Mouse (Mus musculus) forebrain, embryonic 13.5 days (tissue): ENCODE measurements around the gene Ccdc141. TPM values are rescaled to one million over a fixed set of nuclear protein-coding genes. Genes with fewer than 3 reads are reported as not detected.

Experiments used
- ATAC-seq: fragments of 200-750 bp; cut with Nextera tagmentation; 2 replicates; pipeline ENCODE4 v1.8.0; 2017
- H3K27ac ChIP-seq: fragments of 300-500 bp; sonication (generic); 2 replicates; pipeline ENCODE4 v1.5.1; 2015; ENCODE audit warnings: inconsistent platforms, mild to moderate bottlenecking, moderate library complexity
- H3K27me3 ChIP-seq: fragments of 300-500 bp; sonication (generic); 2 replicates; pipeline ENCODE4 v1.6.1; 2015; ENCODE audit warnings: mild to moderate bottlenecking, inconsistent platforms
- H3K36me3 ChIP-seq: fragments of 300-500 bp; sonication (generic); 2 replicates; pipeline ENCODE4 v1.6.1; 2015; ENCODE audit warnings: mild to moderate bottlenecking, inconsistent platforms; ENCODE audit not compliant: poor library complexity, severe bottlenecking
- H3K4me1 ChIP-seq: fragments of 300-500 bp; sonication (generic); 2 replicates; pipeline ENCODE4 v1.6.1; 2015; ENCODE audit warnings: inconsistent platforms
- H3K4me2 ChIP-seq: fragments of 300-500 bp; sonication (generic); 2 replicates; pipeline ENCODE4 v1.6.1; 2015; ENCODE audit warnings: inconsistent platforms, mild to moderate bottlenecking, moderate library complexity
- H3K4me3 ChIP-seq: fragments of 300-500 bp; sonication (generic); 2 replicates; pipeline ENCODE4 v1.5.1; 2015; ENCODE audit warnings: mild to moderate bottlenecking, inconsistent platforms
- H3K9ac ChIP-seq: fragments of 300-500 bp; sonication (generic); 2 replicates; pipeline ENCODE4 v1.6.1; 2015; ENCODE audit warnings: mild to moderate bottlenecking, inconsistent platforms
- H3K9me3 ChIP-seq: fragments of 300-500 bp; sonication (generic); replicated peaks from 2 replicates; pipeline ENCODE4 v1.6.1; 2016; ENCODE audit warnings: inconsistent platforms
- WGBS: fragments of 180-500 bp; shearing (Covaris S2); methylation state at CpG from one replicate; pipeline ENCODE4 v1.1.7; 2015; 5-methylcytosine and 5-hydroxymethylcytosine counted together
- microRNA-seq: library from miRNA; unstranded; fragments of <30 nt; microRNA quantifications from one replicate; pipeline ENCODE4, GENCODE M21; 2016
- polyA plus RNA-seq: library from polyadenylated mRNA; unstranded; fragments of >200 nt; fragmentation: Nextera tagmentation; extraction: Ambion mirVana; gene quantifications from 2 replicates; pipeline ENCODE4 v1.2.1, GENCODE M21; 2015

The Ccdc141 gene
- polyA plus RNA-seq, 1 experiment from 2014 or later, result 3.6 TPM

DNA sequence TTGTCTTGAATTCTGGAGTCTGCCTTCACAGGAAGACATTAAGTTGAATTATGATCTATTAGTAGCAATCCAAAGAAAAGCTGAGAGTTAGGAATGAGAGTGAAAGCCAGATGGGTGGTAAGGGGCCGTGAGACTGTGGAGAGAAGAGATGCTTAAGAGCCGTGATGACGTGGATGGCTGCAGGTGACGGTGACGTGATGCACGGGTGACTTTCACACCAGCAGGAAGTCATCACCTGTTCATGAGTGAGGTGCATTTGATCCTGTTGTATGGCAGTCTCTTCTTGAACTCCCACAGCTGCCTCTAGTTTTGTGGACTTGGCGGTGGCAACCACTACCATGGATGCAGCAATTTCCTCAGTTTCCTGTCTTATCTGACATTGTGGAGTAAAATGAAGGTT is 204.9 kb downstream of the Ccdc141 start:
- Histone ChIP-seq H3K4me1 (no peaks in the 10 kb centered on the region), H3K27ac (no peak overlapping the region), H3K4me2 (no peak overlapping the region), H3K27me3 (no peaks in the 10 kb centered on the region), H3K36me3 (no peaks in the 10 kb centered on the region), H3K9me3 (no peaks in the 10 kb centered on the region), H3K4me3 (no peak overlapping the region), H3K9ac (no peak overlapping the region)
- no peak for ATAC-seq
- 93% methylated on average over 7 of the region's 7 CpGs for WGBS

DNA sequence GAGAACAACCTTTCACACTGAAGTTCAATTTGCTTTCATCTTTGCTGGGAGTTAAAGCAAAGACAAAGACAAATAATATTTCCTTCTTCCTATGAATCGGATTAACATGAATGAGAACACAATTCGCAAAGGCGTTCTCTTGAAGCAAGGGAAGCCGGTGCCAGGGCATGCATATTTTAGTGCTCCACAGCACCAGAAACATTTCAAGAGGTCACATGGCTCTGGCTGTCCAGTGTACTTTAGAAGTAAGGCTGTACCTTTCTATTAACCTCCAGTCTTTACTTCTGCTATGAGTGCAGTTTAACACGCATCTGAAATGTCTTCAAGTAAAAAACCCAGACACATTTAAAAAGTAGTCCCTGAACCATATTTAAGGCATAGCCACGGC is 208.4 kb downstream of the Ccdc141 start:
- Histone ChIP-seq H3K36me3 (no peaks in the 10 kb centered on the region), H3K27ac (no peak overlapping the region), H3K9ac (no peak overlapping the region), H3K4me1 (no peaks in the 10 kb centered on the region), H3K4me3 (no peak overlapping the region), H3K27me3 (no peaks in the 10 kb centered on the region), H3K4me2 (no peak overlapping the region), H3K9me3 (no peaks in the 10 kb centered on the region)
- no peak for ATAC-seq
- WGBS, result 91% methylated on average over 6 of the region's 6 CpGs

GRCm38 (mm10) chr2:76961420-76962044 is 208.9 kb downstream of the Ccdc141 start:
- no peaks in the 10 kb centered on the region for H3K27me3 ChIP-seq
- H3K4me2 ChIP-seq, result no peak overlapping the region
- H3K4me3 ChIP-seq, result no peak overlapping the region
- WGBS, result 79% methylated on average over 10 of the region's 10 CpGs
- no peak overlapping the region for H3K9ac ChIP-seq
- H3K9me3 ChIP-seq, result no peaks in the 10 kb centered on the region
- no peak overlapping the region for H3K27ac ChIP-seq
- no peak for ATAC-seq
- H3K36me3 ChIP-seq, result no peaks in the 10 kb centered on the region
- H3K4me1 ChIP-seq, result no peaks in the 10 kb centered on the region

Small RNA genes within 50 kb of the gene (microRNA-seq; reads per million reads assigned to microRNA genes)
- gene Gm44360, result not detected

Other genes starting within 250 kb of the Ccdc141 start
- 0.29 and 0.40 TPM in 2 replicates for gene Ttn, start 188.1 kb downstream of the Ccdc141 start, polyA plus RNA-seq
- gene Sestd1, start 110.0 kb upstream of the Ccdc141 start, polyA plus RNA-seq, result 27.0 and 27.9 TPM in 2 replicates